Mouse (Mus musculus): ENCODE results near the gene Cdyl2.

DNA sequence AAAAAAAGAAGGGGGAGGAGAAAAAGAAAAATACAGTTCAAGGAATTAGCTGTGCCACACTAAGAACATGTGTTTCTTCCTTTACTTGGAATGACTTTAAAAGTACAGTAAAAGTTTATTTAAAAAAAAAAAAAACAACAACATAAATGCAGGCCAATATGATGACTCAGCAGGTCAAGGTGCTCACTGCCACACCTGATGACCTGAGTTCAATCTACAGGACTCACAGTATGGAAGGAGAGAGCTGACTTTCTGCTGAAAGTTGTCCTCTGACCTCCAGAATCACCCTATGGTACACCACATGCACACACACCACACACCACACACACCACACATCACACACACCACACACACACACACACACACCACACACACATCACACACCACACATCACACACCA lies 116.4 kb downstream of the Cdyl2 start:
- no peak for TF ChIP-seq TAL1 (conservative IDR thresholded peaks at IDR 0.05; ENCODE audit: low read depth, low read length)
- TF ChIP-seq CTCF (IDR thresholded peaks at IDR 0.05; ENCODE audit: low read depth, low read length) = no peak
- no peak for TF ChIP-seq GATA1 (IDR thresholded peaks at IDR 0.05; ENCODE audit: borderline replicate concordance, low read length)
- no peak for TF ChIP-seq POLR2AphosphoS5 (IDR thresholded peaks at IDR 0.05; ENCODE audit: insufficient replicate concordance, low read depth, low read length)
- TF ChIP-seq GATA2 (IDR thresholded peaks at IDR 0.05; ENCODE audit: borderline replicate concordance, low read depth, low read length) = no peak
